Mouse (Mus musculus) monocyte, adult 5-6 weeks (primary cell): Measurements from ENCODE around the gene Ccng2. TPM values are rescaled to one million over a fixed set of nuclear protein-coding genes. Genes with fewer than 3 reads are reported as not detected.

Experiments
- ATAC-seq: fragments of 153-309, 156-312 bp; replicated peaks from 2 replicates; pipeline ENCODE4 v1.8.0; 2017; ENCODE audit warnings: mild to moderate bottlenecking; ENCODE audit not compliant: low TSS enrichment, insufficient number of reproducible peaks, severe bottlenecking, poor library complexity, low FRiP score
- total RNA-seq: library from RNA; stranded (forward); fragments of 200-1000, 200-491, 200-594 nt; gene quantifications from 3 replicates; pipeline ENCODE4 v1.2.3, GENCODE M21; 2017

Gene Ccng2
- total RNA-seq, 1 experiment from 2014 or later, result 96.1 TPM

DNA sequence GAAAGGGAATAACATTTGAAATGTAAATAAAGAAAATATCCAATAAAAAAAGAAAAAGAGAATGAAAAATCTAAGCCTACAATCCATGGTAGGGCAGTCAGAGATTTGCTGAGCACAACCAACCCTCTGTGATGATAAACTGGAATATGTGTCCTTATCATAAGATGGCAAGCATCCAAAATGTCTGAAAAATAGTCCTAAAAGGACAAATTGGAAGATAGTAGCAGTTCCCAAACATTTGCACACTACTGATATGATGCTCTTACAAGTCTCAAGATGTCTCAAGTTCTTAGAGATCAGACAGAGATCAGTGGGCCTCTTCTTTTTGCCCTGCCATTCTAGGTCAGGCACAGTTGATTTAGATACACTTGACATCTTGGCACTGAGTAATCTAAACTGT, 7.7 kb upstream of the Ccng2 start:
- ATAC-seq, result no peak

- ATAC-seq, result no peak
These were observed 6.1 kb upstream of the Ccng2 start for GRCm38 (mm10) chr5:93260983-93261382.

GRCm38 (mm10) chr5:93262751-93263150, 4.3 kb upstream of the Ccng2 start:
- ATAC-seq, result no peak

GRCm38 (mm10) chr5:93263396-93264075, 3.5 kb upstream of the Ccng2 start:
- no peak for ATAC-seq

DNA sequence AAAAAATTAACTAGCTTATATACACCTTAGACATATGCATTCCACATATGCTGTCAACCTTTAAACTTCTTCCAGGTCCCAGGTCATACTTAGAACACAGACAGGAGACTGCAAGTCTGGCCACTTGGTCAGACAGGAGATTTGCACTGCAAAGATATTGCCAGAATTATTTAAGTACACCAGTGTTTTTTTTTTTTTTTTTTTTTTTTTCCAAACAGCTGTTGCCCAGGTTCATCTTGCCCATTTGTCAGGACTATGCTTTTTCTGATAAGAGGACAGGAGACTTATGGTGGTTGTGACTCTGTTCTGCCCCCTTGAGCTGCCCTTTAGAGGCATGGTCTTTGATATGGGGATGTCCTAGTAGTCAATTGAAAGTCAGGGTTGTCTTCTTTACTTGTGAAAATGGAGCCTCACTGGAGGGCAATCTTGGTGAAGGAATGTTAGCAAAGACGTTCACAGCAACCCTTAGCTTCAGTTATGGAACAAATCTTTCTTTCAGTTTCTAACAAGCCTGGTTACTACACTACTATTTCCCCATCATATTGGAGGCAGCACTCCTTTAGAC, 2.8 kb upstream of the Ccng2 start:
- no peak for ATAC-seq

DNA sequence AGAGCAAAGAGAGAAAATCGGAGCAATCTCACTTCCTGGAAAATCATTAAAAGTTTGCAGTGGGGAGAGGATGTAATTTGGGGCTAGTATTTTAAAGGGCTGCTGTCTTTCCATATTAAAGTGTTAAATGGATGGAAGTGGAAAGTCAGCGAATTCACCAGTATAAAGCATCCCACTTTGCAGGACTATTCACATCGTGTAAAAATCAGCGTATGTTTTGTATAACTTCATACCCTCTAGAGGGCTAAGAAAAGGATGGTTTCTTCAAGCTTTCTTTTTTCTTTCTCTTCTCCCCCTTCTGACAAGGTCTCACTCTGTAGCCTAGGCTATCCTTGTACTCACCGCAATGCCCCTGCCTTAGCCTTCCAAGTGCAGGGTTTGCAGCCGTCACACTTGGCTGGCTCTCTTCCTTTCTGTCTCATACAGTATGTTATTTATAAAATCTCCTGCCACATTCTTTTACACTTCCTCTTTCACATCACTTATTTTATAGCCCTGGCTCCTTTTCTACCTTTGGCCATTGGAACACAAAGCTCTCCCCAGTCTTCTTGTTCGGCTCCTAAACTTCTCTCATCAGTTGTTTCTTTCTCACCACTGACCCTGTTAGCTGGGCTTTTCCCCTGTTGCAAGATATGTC, 1.8 kb upstream of the Ccng2 start:
- ATAC-seq, result no peak

DNA sequence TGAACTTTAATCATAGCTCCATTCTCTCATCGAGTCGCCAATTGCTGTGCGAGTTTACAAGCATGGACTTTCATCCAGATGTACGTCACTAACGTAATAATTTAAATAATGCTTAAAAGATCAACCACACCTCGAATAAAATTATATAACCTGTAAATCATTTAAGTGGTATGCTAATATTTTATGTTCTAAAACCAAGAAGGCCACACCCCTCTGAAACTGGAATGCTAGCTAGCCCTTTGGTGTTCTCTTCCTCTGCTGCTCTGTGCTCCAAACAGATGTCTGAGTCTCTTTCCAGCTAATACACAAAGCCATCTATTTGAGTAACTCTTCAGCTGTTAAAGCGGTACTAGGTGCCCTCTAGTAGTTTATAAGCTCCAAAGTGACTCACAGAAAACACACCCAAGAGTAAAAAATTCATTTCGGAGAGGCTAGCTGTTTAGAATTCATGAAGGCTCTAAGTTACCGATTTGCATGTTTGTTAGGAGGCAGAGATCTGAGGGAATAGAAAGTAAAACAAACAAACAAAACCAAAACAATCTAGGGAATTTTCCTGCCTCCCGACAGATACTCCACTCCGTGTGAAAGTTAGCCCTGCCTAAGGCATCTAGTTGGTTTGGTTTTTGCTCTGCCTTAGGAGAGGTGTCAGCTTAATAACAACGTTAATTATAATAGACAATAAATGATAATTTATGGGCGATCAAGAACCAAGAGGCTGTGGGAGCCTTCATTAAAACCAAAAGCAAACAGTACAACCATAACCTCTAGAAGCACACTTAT, 1.1 kb upstream of the Ccng2 start:
- no peak for ATAC-seq

GRCm38 (mm10) chr5:93267851-93268606, 972 bp downstream of the Ccng2 start:
- peak; percentile 47 for ATAC-seq

GRCm38 (mm10) chr5:93270095-93270494, 3.0 kb downstream of the Ccng2 start:
- ATAC-seq, result no peak

- ATAC-seq, result no peak
These were observed 3.7 kb downstream of the Ccng2 start for GRCm38 (mm10) chr5:93270721-93271120.

DNA sequence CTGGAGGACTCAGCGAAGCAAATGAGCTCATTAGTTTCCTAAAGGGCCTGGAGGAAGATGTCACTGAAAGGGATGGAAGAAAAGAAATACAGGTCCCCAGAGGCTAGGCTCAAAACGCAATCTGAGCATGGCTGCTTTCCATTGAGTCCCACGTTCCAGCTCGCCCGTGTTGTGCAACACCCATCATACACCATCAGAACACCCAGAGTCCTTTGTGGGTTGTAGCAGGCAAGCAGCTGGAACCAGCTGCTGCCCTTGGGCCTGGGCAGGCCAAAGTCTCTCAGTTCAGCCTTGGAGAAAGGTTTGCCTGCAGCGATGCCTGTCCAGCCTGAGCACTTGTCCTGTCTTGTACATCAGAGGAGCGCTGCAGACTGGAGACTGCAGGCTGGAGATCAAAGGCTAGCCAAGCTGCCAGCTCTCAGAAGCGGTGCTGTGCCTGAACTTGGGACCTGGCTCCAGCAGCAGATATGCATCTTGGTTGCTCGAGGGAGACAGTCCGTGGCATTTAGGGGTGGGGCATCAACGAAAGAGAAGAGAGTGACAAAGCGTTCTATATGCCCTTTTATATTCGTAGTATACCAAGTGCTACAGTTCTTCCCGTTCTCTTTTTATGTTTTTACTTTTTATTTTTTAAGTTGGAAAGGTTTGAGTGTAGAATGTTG, 15.5 kb downstream of the Ccng2 start:
- ATAC-seq, result no peak

GRCm38 (mm10) chr5:93283109-93283508, 16.1 kb downstream of the Ccng2 start:
- ATAC-seq, result no peak

- no peak for ATAC-seq
These were observed 21.5 kb downstream of the Ccng2 start for GRCm38 (mm10) chr5:93288553-93288952.

GRCm38 (mm10) chr5:93290282-93290681, 23.2 kb downstream of the Ccng2 start:
- ATAC-seq, result no peak

- ATAC-seq, result no peak
These were observed 29.3 kb downstream of the Ccng2 start for GRCm38 (mm10) chr5:93296341-93296746.

- no peak for ATAC-seq
These were observed 29.7 kb downstream of the Ccng2 start for GRCm38 (mm10) chr5:93296754-93297153.

DNA sequence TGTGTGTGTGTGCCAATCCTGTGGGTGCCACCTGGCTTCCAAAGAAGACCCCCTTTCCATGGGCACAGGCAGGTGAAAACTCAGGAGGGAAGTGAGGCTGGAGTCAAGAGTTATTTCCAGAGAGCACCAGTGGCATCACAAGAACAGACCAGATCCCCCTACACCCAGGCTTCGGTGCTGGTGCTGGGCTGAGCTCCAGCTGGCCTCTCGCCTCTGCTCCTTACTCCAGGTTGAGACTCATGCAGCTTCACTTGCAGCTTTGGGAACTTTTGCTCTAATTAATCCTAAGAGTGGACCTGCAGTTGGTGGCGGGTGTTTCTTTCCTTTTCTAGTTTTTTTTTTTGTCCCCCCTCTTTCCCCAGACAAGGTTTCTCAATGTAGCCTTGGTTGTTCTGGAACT, 30.3 kb downstream of the Ccng2 start:
- ATAC-seq, result no peak

GRCm38 (mm10) chr5:93305126-93305830, 38.2 kb downstream of the Ccng2 start:
- ATAC-seq, result no peak
